Mouse (Mus musculus) heart, postnatal 0 days (tissue): ENCODE results near the gene Tob1.

Experiments used
- CTCF ChIP-seq: IDR thresholded peaks from 2 replicates; pipeline ENCODE4 v1.5.1; 2016; ENCODE audit warnings: antibody characterized with exemption, control low read depth, low read depth
- EP300 ChIP-seq: IDR thresholded peaks from 2 replicates; pipeline ENCODE4 v1.6.1; 2016; ENCODE audit warnings: antibody characterized with exemption, low read depth

- TF ChIP-seq CTCF (no peak), EP300 (no peak)
Measured at GRCm38 (mm10) chr11:94213735-94214594, 2.7 kb downstream of the Tob1 start.
